Mouse (Mus musculus) testis, adult 2 months (tissue): Measurements from ENCODE around the gene Hoxa10. TPM values are rescaled to one million over a fixed set of nuclear protein-coding genes. Genes with fewer than 3 reads are reported as not detected.
A peak's percentile ranks its signal among the peaks of the same experiment; 100 is the strongest.

Source experiments
- H3K27ac ChIP-seq: fragments of 200-500 bp; 2 replicates; pipeline ENCODE4 v1.5.1; 2012; ENCODE audit warnings: low read depth, low read length; ENCODE audit not compliant: control insufficient read depth, insufficient read depth
- H3K27me3 ChIP-seq: fragments of 200-500 bp; 2 replicates; pipeline ENCODE4 v1.6.1; 2012; ENCODE audit warnings: mild to moderate bottlenecking, low read length, moderate library complexity; ENCODE audit not compliant: control insufficient read depth, insufficient read depth
- H3K36me3 ChIP-seq: fragments of 200-500 bp; 2 replicates; pipeline ENCODE4 v1.6.1; 2012; ENCODE audit warnings: mild to moderate bottlenecking, low read length; ENCODE audit not compliant: control insufficient read depth, insufficient read depth
- H3K4me1 ChIP-seq: fragments of 200-500 bp; 2 replicates; pipeline ENCODE4 v1.6.1; 2012; ENCODE audit warnings: low read length; ENCODE audit not compliant: control insufficient read depth, insufficient read depth
- H3K4me3 ChIP-seq: fragments of 200-500 bp; 2 replicates; pipeline ENCODE4 v1.5.1; 2012; ENCODE audit warnings: low read depth, mild to moderate bottlenecking, low read length, moderate library complexity, mixed read lengths; ENCODE audit not compliant: control insufficient read depth
- CTCF ChIP-seq: fragments of 200-500 bp; IDR thresholded peaks from 2 replicates; pipeline ENCODE4 v1.5.1; 2012; ENCODE audit warnings: low read depth, mild to moderate bottlenecking, inconsistent platforms, low read length, moderate library complexity; ENCODE audit not compliant: control insufficient read depth, insufficient read depth, insufficient replicate concordance
- POLR2A ChIP-seq: fragments of 200-500 bp; IDR thresholded peaks from 2 replicates; pipeline ENCODE4 v1.6.1; 2012; ENCODE audit warnings: low read depth, mild to moderate bottlenecking, inconsistent platforms, low read length, moderate library complexity; ENCODE audit not compliant: control insufficient read depth
- polyA plus RNA-seq: library from polyadenylated mRNA; depleted of rRNA; stranded (reverse); fragments of >200 nt; gene quantifications from 2 replicates; pipeline ENCODE4 v1.2.3, GENCODE M21; 2012

Gene Hoxa10
- polyA plus RNA-seq, 1 experiment: 0.19 TPM

DNA sequence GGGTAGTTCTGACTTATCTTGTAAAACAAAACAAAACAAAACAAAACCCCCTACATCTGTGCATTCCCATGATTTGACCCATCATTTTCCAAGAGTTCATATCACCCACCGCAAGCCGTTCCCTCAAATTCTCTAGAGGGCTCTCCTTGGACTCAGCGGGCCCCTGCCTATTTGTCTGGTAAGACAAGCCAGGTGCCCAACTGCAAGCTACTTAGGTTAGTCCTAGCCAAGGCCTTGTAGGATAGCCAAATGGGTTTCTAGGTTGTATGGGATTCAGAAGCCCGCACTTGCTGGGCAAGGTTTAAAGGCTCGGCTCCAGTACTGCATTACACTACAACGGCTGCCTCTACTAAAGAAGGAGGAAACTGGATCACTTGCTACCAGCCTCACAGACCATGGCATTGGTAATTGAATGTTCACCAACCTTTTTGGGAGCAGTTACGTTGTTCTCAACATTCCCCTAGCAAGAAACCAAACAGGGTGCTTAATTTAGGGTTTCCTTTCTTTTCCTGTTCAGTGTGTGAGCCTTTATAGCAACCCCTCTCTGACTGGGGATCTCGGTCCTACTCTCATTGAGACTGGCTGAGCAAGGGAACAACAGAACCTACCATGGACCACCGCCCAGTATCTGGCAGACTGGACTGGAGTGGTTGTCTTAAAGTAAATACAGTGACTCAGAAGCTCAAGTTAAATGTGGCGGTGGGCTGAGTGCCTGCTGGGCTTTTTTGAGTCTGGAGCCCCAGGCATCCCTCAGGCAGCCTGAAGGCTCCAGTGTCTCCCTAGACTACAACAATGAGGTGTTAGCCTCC is 3.1 kb downstream of the Hoxa10 start:
- no peak for TF ChIP-seq CTCF
- TF ChIP-seq POLR2A: no peak
- Histone ChIP-seq H3K36me3 (no peaks in the 10 kb centered on the region), H3K27ac (no peak overlapping the region), H3K4me1 (peaks cover 3% of the 10 kb centered on the region), H3K4me3 (no peak overlapping the region), H3K27me3 (peaks cover 14% of the 10 kb centered on the region)

DNA sequence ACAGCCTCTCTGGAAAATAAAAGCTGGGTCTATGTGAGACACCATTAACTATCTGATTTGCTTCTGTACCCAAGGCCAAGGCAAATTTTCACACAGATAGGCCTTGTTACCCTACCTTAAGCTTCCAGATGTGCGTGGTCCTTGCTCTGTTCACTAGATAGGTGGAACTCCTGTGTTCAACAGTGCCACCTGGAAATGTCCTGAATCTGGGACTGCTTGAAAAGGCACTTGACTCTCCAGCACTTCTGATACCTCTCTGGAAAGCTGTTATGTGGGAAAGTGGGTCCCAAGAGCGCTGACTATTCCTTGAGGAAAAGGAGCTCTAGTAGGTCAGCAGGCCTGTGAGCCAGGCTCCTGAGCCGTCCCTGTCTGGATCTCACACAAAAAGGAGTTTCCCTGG is 3.8 kb downstream of the Hoxa10 start:
- Histone ChIP-seq H3K4me3 (no peak overlapping the region), H3K4me1 (peaks cover 3% of the 10 kb centered on the region), H3K27me3 (peaks cover 18% of the 10 kb centered on the region), H3K27ac (no peak overlapping the region), H3K36me3 (no peaks in the 10 kb centered on the region)
- no peak for TF ChIP-seq POLR2A

DNA sequence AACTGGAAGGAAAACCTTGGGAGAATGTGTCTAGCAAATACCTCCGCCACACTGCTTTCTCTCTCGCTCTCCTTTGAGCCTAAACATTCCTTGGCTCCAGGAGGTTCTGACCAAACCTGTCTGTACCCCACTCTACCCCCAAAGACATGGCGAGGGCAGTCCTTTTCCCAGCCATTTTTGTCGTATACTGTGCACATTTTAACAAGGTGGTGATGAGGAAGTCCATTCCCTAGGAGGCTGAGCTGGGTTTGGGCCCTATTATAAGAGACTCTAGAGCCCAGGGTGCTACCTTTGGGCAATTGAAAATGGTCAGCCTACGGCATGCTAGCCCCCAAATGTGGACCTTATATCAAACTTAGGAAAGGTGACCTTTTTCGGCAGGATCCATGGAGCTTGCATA is 4.8 kb downstream of the Hoxa10 start:
- no peaks in the 10 kb centered on the region for H3K36me3 ChIP-seq
- H3K4me3 ChIP-seq: no peak overlapping the region
- H3K27ac ChIP-seq: no peak overlapping the region
- H3K27me3 ChIP-seq: peaks cover 19% of the 10 kb centered on the region
- TF ChIP-seq POLR2A: no peak
- TF ChIP-seq CTCF: no peak
- H3K4me1 ChIP-seq: peaks cover 3% of the 10 kb centered on the region

- Histone ChIP-seq H3K27me3 (peaks cover 23% of the 10 kb centered on the region), H3K4me1 (peaks cover 3% of the 10 kb centered on the region), H3K27ac (no peak overlapping the region), H3K4me3 (no peak overlapping the region), H3K36me3 (no peaks in the 10 kb centered on the region)
- no peak for TF ChIP-seq POLR2A
- TF ChIP-seq CTCF: no peak
These were observed 5.4 kb downstream of the Hoxa10 start for GRCm38 (mm10) chr6:52235267-52235666.

DNA sequence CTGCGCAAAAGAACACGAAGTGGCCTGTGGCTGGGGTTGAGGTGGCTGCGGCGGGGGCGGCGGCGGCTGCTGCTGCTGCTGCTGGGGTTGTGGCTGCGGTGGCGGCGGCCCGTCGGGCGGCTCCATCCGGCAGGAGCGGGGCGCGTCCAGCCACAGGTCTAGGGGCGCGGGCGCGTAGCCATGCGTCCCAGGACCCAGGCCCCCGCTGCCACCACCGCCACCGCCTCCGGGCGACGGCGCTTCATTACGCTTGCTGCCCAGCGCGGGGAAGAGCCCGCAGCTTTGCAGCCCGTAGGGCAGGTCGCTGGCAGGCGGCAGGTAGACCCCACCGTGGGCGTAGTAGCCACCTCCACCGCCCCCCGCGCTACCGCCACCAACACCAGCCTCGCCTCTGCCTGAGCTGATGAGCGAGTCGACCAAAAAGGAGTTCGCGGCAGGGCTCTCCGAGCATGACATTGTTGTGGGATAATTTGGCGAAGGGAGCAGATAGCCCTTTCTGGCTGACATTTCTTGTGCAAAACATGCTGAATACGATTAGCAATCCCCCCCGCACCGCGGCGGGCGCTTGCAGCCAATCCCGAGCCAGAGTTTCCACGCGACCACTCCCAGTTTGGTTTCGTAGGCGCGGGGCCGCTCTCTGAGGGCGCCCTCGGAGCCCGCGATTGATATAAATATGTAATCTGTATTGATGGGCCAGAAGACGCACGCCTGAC is 6.1 kb downstream of the Hoxa10 start:
- Histone ChIP-seq H3K27ac (no peak overlapping the region), H3K36me3 (no peaks in the 10 kb centered on the region), H3K4me1 (peaks cover 3% of the 10 kb centered on the region), H3K27me3 (peaks cover 23% of the 10 kb centered on the region), H3K4me3 (peak overlapping the region; percentile 11; the same call in 1 of the 2 replicates)
- TF ChIP-seq CTCF: no peak
- TF ChIP-seq POLR2A: no peak

- Histone ChIP-seq H3K27me3 (peaks cover 25% of the 10 kb centered on the region), H3K36me3 (no peaks in the 10 kb centered on the region), H3K4me1 (peaks cover 5% of the 10 kb centered on the region), H3K4me3 (no peak overlapping the region; the same call in 1 of the 2 replicates), H3K27ac (no peak overlapping the region)
- TF ChIP-seq CTCF (no peak), POLR2A (no peak)
These were observed 6.9 kb downstream of the Hoxa10 start for GRCm38 (mm10) chr6:52233546-52234427.

- TF ChIP-seq POLR2A: no peak
- no peak for TF ChIP-seq CTCF
- peaks cover 25% of the 10 kb centered on the region for H3K27me3 ChIP-seq
- peaks cover 5% of the 10 kb centered on the region for H3K4me1 ChIP-seq
- H3K36me3 ChIP-seq: no peaks in the 10 kb centered on the region
- H3K4me3 ChIP-seq: no peak overlapping the region
- H3K27ac ChIP-seq: no peak overlapping the region
These were observed 7.6 kb downstream of the Hoxa10 start for GRCm38 (mm10) chr6:52232984-52233545.
